Mouse (Mus musculus): ENCODE results near the gene Plekhm2. TPM values are rescaled to one million over a fixed set of nuclear protein-coding genes. Genes with fewer than 3 reads are reported as not detected.

The Plekhm2 gene
- polyA plus RNA-seq, 1 experiment from 2014 or later: 8.5 TPM

- 92% methylated on average over 7 of the region's 7 CpGs for WGBS
- H3K36me3 ChIP-seq: peaks cover 53% of the 10 kb centered on the region
- no peak for ATAC-seq (ENCODE audit: insufficient number of reproducible peaks, insufficient read depth, low FRiP score, low TSS enrichment, low read depth)
- H3K9me3 ChIP-seq: no peaks in the 10 kb centered on the region
- no peak overlapping the region for H3K9ac ChIP-seq
- peaks cover 5% of the 10 kb centered on the region for H3K4me1 ChIP-seq
- H3K27ac ChIP-seq: no peak overlapping the region
- no peaks in the 10 kb centered on the region for H3K27me3 ChIP-seq
- no peak overlapping the region for H3K4me2 ChIP-seq
- H3K4me3 ChIP-seq: no peak overlapping the region
Observed at GRCm38 (mm10) chr4:141576877-141577276, 87.8 kb downstream of the Plekhm2 start.

- Histone ChIP-seq H3K27ac (no peak overlapping the region), H3K9ac (no peak overlapping the region), H3K4me3 (no peak overlapping the region), H3K9me3 (no peaks in the 10 kb centered on the region), H3K36me3 (peaks cover 51% of the 10 kb centered on the region), H3K4me1 (peaks cover 5% of the 10 kb centered on the region), H3K27me3 (no peaks in the 10 kb centered on the region), H3K4me2 (no peak overlapping the region)
- 80% methylated on average over 11 of the region's 11 CpGs for WGBS
- ATAC-seq (ENCODE audit: insufficient number of reproducible peaks, insufficient read depth, low FRiP score, low TSS enrichment, low read depth): no peak
Observed at GRCm38 (mm10) chr4:141576404-141576803, 88.3 kb downstream of the Plekhm2 start.

Other genes with a start within 250 kb of the Plekhm2 start
- gene Clcnkb, start 248.9 kb downstream of the Plekhm2 start, polyA plus RNA-seq (2015; fragmentation: Nextera tagmentation; extraction: Ambion mirVana): not detected in 2 replicates
- 0.63 TPM in 1 of 2 replicates, not detected in the other for gene Hspb7, start 244.1 kb downstream of the Plekhm2 start, polyA plus RNA-seq (2015; fragmentation: Nextera tagmentation; extraction: Ambion mirVana)
- not detected in 2 replicates for gene Srarp, start 228.8 kb downstream of the Plekhm2 start, polyA plus RNA-seq (2015; fragmentation: Nextera tagmentation; extraction: Ambion mirVana)
- 43.4 and 43.8 TPM in 2 replicates for gene Zbtb17, start 220.2 kb downstream of the Plekhm2 start, polyA plus RNA-seq (2015; fragmentation: Nextera tagmentation; extraction: Ambion mirVana)
- gene Spen, start 126.3 kb downstream of the Plekhm2 start, polyA plus RNA-seq (2015; fragmentation: Nextera tagmentation; extraction: Ambion mirVana): 11.6 and 12.7 TPM in 2 replicates
- 49.0 and 56.1 TPM in 2 replicates for gene Fblim1, start 58.8 kb downstream of the Plekhm2 start, polyA plus RNA-seq (2015; fragmentation: Nextera tagmentation; extraction: Ambion mirVana)
- gene Tmem82, start 46.3 kb downstream of the Plekhm2 start, polyA plus RNA-seq (2015; fragmentation: Nextera tagmentation; extraction: Ambion mirVana): 0.47 and 0.74 TPM in 2 replicates
- 0.12 TPM in 1 of 2 replicates, not detected in the other for gene Slc25a34, start 41.1 kb downstream of the Plekhm2 start, polyA plus RNA-seq (2015; fragmentation: Nextera tagmentation; extraction: Ambion mirVana)
- gene Rsc1a1, start 20.7 kb upstream of the Plekhm2 start, polyA plus RNA-seq (2015; fragmentation: Nextera tagmentation; extraction: Ambion mirVana): not detected in 2 replicates
- 22.9 and 25.2 TPM in 2 replicates for gene Ddi2, start 58.5 kb upstream of the Plekhm2 start, polyA plus RNA-seq (2015; fragmentation: Nextera tagmentation; extraction: Ambion mirVana)
- gene Agmat, start 81.8 kb upstream of the Plekhm2 start, polyA plus RNA-seq (2015; fragmentation: Nextera tagmentation; extraction: Ambion mirVana): 0.30 TPM in 1 of 2 replicates, not detected in the other
- 3.8 and 4.2 TPM in 2 replicates for gene Dnajc16, start 126.0 kb upstream of the Plekhm2 start, polyA plus RNA-seq (2015; fragmentation: Nextera tagmentation; extraction: Ambion mirVana)
- 14.2 and 15.1 TPM in 2 replicates for gene Casp9, start 128.7 kb upstream of the Plekhm2 start, polyA plus RNA-seq (2015; fragmentation: Nextera tagmentation; extraction: Ambion mirVana)
- gene Cela2a, start 161.3 kb upstream of the Plekhm2 start, polyA plus RNA-seq (2015; fragmentation: Nextera tagmentation; extraction: Ambion mirVana): 0.25 TPM in 1 of 2 replicates, not detected in the other
- not detected in 2 replicates for gene Ctrc, start 181.5 kb upstream of the Plekhm2 start, polyA plus RNA-seq (2015; fragmentation: Nextera tagmentation; extraction: Ambion mirVana)
- 51.2 and 52.0 TPM in 2 replicates for gene Efhd2, start 210.0 kb upstream of the Plekhm2 start, polyA plus RNA-seq (2015; fragmentation: Nextera tagmentation; extraction: Ambion mirVana)

Measured in embryonic facial prominence, embryonic 13.5 days (tissue).